Mouse (Mus musculus): Measurements from ENCODE around the gene Gm5134.

Gene Gm5134

GRCm38 (mm10) chr10:75954381-75954811 lies at the start of gene Gm5134:
TSS of gene Gm5134 (plus strand) at chr10:75954514.
- no peak for DNase-seq (ENCODE audit: low spot score)

- DNase-seq (ENCODE audit: low spot score): no peak
Measured at GRCm38 (mm10) chr10:75906882-75907281, 47.4 kb upstream of the Gm5134 start.

- no peak for DNase-seq (ENCODE audit: low spot score)
Measured at GRCm38 (mm10) chr10:75910698-75911097, 43.6 kb upstream of the Gm5134 start.

GRCm38 (mm10) chr10:75913013-75913589 lies 41.2 kb upstream of the Gm5134 start:
- no peak for DNase-seq (ENCODE audit: low spot score)

- no peak for DNase-seq (ENCODE audit: low spot score)
Measured at GRCm38 (mm10) chr10:75915557-75915956, 38.8 kb upstream of the Gm5134 start.

DNA sequence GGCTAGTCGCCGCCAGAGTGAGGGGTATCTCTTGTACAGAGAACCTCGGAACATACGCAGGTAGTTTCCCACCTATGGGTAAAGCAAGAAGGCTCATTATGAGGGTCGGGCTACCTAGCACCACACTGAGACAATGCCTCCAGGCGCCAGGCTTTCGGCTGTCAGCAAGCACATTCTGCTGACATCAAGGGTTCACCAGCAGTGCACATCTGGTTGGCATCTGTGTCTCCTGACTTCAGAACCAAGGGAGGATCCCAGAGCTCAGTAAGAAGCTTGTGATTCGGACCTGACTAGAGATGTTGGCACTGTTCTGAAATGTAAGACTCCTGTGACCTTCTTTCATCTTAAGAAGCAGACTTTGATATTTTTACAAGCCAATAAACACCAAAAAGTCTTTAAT lies 37.5 kb upstream of the Gm5134 start:
- no peak for DNase-seq (ENCODE audit: low spot score)

- DNase-seq (ENCODE audit: low spot score): no peak
Measured at GRCm38 (mm10) chr10:75919026-75919425, 35.3 kb upstream of the Gm5134 start.

GRCm38 (mm10) chr10:75921026-75921725 lies 33.1 kb upstream of the Gm5134 start, which contains the start of gene Smarcb1:
TSS of gene Smarcb1 (minus strand) at chr10:75921617.
- peak; percentile 97 for DNase-seq (ENCODE audit: low spot score)

DNA sequence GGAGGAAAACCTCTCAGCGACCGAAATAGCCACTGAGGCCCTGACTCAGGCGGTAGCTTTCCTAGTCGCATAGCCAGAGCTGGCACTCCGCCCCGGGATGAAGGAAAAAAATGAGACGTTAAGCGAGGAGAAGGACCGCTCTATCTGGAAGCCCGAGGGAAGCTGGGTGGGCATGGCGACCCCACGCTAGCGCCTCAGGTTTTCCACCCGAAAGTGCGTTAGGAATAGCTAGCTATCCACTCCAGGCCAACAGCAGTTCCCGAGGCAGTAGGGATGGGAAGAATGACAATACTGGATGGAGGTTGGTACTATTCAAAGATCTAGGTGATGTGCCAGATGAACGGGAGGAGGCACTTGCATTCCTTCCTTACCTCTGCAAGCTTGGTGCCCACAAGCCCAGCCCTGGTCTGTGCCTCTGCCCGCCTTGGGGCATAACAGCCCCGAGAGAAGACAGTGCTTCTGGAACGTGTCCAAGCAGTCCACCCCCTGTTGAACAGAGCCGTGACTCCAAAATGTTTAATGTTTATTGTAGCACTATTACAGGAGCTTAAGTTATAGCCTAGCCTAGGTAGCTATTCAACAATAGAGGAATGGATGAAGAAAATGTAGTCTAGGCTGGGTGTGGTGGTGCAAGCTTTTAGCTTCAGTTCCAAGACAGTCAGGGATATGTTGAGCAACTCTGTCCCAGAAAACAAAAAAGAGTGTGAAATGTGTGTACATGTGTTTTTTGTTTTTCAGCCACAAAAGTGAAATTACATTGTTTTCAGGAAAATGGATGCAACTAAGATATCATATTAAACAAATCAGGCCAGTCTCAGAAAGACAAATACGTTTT lies 32.4 kb upstream of the Gm5134 start:
- no peak for DNase-seq (ENCODE audit: low spot score)

- no peak for DNase-seq (ENCODE audit: low spot score)
Measured at GRCm38 (mm10) chr10:75924324-75924723, 30.0 kb upstream of the Gm5134 start.

GRCm38 (mm10) chr10:75926396-75926795 lies 27.9 kb upstream of the Gm5134 start:
- DNase-seq (ENCODE audit: low spot score): no peak

DNA sequence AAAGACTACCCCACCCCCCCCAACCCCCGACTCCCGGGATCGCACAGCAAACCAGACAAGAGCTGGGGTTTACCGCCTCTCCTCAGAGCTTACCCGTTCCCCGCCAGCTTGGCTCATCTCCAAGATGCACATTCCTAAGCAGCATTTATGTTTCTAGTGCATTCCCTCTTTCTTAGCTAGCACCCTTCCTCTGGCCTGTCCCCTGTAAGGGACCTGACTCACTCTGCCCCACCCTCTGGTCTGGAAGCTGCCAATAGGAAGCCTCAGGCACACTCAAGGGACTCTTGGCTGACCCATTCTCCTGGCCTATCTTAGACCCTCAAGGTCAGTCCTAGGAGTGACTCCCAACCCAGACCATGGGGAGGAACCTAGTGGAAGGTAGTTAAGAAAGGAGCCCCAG lies 24.0 kb upstream of the Gm5134 start:
- DNase-seq (ENCODE audit: low spot score): peak; percentile 70

GRCm38 (mm10) chr10:75931311-75931710 lies 23.0 kb upstream of the Gm5134 start:
- no peak for DNase-seq (ENCODE audit: low spot score)

DNA sequence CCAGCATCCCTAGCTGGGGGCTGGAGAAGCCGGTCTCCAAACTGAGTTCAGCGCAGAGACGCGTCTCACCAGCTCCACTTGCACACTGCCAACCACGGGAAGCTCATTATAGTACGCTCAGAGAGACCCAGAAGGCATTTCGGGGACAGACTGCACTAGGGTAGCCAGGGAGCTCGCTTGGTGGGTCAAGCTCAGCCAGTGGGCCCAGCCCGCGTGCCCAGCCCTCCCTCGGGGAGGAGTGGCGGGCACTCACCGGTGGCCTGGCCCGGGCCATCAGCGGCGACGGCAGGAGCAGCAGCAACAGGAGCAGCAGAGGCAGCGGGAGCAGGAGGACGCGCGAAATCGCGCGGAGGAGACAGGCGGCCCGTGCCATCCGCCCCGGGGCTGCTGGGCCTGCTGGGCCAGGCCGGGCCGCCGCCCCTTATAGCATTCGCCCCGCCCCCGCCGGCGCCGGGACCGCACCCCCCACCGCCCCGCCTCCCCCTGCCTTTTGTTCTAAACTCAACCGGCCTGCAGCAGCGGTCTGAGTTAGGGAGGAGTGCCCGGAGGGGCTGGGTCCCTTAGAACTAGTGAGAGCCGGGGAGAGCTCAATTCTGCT lies 22.1 kb upstream of the Gm5134 start:
- DNase-seq (ENCODE audit: low spot score): peak; percentile 84

DNA sequence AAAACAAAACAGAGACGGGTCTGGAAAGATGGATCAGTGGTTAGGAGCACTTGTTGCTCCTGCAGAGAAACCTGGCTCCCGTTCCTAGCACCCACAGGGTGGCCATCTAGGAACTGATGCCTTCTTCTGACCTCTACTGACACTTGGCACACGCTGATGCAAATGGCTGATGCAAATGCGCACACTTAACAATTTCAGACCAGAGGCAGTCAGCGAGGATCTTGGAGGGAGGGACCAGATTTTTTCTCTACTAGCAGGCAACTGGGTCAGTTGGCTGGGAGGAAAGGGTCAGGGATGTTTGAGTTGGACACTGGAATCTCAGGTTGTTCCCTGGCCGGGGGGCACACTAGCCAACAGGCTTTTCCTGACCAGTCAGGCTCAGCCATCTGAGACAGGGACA lies 21.4 kb upstream of the Gm5134 start, which contains the start of gene Chchd10:
TSS of gene Chchd10 (plus strand) at position 240 of the 400 bp plus-strand sequence.
- no peak for DNase-seq (ENCODE audit: low spot score)

- no peak for DNase-seq (ENCODE audit: low spot score)
Measured at GRCm38 (mm10) chr10:75934991-75935390, 19.3 kb upstream of the Gm5134 start.

GRCm38 (mm10) chr10:75935680-75936541 lies 18.4 kb upstream of the Gm5134 start, which contains the start of gene Mmp11:
TSS of gene Mmp11 (minus strand) at chr10:75936496.
- peak; percentile 86 for DNase-seq (ENCODE audit: low spot score)

DNA sequence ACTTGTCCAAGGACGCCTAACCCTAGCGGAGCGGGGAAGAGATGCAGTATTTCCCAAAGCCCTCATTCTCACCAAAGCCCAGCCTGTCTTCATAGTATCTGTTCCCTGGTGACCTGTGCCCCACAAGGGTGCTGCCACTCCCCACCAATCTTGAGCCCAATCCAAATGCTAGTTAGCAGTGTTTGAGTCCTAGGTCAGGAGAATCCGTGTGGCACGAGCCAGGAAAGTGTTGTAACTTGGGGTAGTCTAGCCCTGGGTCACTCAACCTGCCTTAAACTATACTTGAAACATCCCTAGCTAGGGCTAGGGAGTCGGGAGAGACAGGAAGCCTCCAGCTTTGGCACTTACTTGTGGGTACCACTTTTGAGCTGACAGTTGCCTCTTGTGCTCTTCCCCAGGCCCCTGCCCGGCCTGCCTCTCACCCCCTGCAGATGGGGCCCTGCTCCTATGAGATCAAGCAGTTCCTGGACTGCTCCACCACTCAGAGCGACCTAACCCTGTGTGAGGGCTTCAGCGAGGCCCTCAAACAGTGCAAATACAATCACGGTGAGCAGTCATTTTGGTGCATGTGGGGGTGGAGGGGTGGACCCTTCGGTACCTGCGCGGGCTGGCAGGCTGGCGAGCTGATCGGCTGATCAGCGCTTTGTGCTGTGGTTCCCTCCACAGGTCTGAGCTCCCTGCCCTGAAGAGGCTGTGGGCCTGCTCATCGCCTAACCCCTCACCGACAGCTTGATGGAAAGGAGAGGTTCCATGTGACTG lies 17.2 kb upstream of the Gm5134 start:
- DNase-seq (ENCODE audit: low spot score): no peak

- no peak for DNase-seq (ENCODE audit: low spot score)
Measured at GRCm38 (mm10) chr10:75937851-75938643, 16.3 kb upstream of the Gm5134 start.
